In the genomic region with DNA sequence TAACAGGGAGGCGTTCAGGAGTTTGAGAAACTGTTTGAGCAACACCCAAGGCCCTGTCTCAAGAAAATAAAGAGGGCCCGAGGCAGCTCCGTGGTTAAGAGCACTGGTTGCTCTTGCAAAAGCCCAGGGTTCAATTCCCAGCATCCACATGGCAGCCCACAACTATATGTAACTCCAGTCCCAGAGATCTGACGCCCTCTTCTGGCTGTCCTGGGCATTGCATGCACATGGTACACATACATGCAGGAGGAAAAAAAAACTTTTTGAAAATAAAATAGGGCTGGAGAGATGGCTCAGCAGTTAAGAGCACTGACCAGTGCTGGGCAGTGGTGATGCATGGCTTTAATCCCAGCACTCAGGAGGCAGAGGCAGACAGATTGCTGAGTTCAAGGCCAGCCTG, we compare ENCODE assay signal across 15 mouse cellular contexts. TPM values are rescaled to one million over a fixed set of nuclear protein-coding genes. Genes with fewer than 3 reads are reported as not detected.
DNase-seq lines count a peak whose midpoint lies in the region; ATAC-seq and TF ChIP-seq lines count a peak whose summit lies in the region.
"Had no signal": no experiment of that assay in that cellular context is flagged by ENCODE, and none has a peak within 500 bp of the region (broad histone marks: within the 10 kb centered on the region; RNA-seq: fewer than 3 reads in every experiment).

No protein-coding gene starts in this region.

- no peaks in the 10 kb centered on the region for H3K9me3 ChIP-seq in intestine, postnatal 0 days (ENCODE audit: control insufficient read depth)
- H3K9me3 ChIP-seq in intestine, embryonic 15.5 days, result no peaks in the 10 kb centered on the region
- no peaks in the 10 kb centered on the region for H3K9me3 ChIP-seq in lung, postnatal 0 days (ENCODE audit: low read length)
- H3K9me3 ChIP-seq in stomach, postnatal 0 days (ENCODE audit: control insufficient read depth, low read length), result no peaks in the 10 kb centered on the region
- H3K9me3 ChIP-seq: embryonic facial prominence, embryonic 13.5 days; heart, embryonic 15.5 days; limb, embryonic 15.5 days; neural tube, embryonic 13.5 days had no signal

- H3K9ac ChIP-seq in intestine, postnatal 0 days (ENCODE audit: low read depth, low read length), result no peak overlapping the region
- H3K9ac ChIP-seq in intestine, embryonic 15.5 days, result no peak overlapping the region
- no peak overlapping the region for H3K9ac ChIP-seq in lung, postnatal 0 days (replicated peaks; ENCODE audit: low read depth)
- no peak overlapping the region for H3K9ac ChIP-seq in stomach, postnatal 0 days (ENCODE audit: low read length)
- H3K9ac ChIP-seq: embryonic facial prominence, embryonic 13.5 days; heart, embryonic 15.5 days; limb, embryonic 15.5 days; neural tube, embryonic 13.5 days had no signal

- no peak for DNase-seq in lung, postnatal 0 days (ENCODE audit: low spot score)
- DNase-seq in lung, adult 18-20 months, result no peak
- peak; percentile 73 for DNase-seq in ZHBTc4 (ENCODE audit: low read depth, low spot score)
- no peak for DNase-seq in stomach, postnatal 0 days (ENCODE audit: low spot score)
- DNase-seq in embryo, embryonic 11 days, result no peak
- no peak for DNase-seq in adrenal gland, adult 2 months
- DNase-seq: kidney, adult 11 months; thymus, adult 18-20 months had no signal

- WGBS in intestine, postnatal 0 days, result 85% methylated on average over 4 of the region's 4 CpGs
- WGBS in intestine, embryonic 15.5 days, result 77% methylated on average over 4 of the region's 4 CpGs
- WGBS in lung, postnatal 0 days, result 70% methylated on average over 4 of the region's 4 CpGs
- 83% methylated on average over 4 of the region's 4 CpGs for WGBS in stomach, postnatal 0 days

- no peak overlapping the region for H3K4me2 ChIP-seq in intestine, postnatal 0 days (replicated peaks; ENCODE audit: low read depth)
- no peak overlapping the region for H3K4me2 ChIP-seq in intestine, embryonic 15.5 days (replicated peaks)
- H3K4me2 ChIP-seq in lung, postnatal 0 days (replicated peaks; ENCODE audit: low read depth, low read length), result no peak overlapping the region
- H3K4me2 ChIP-seq in stomach, postnatal 0 days (replicated peaks; ENCODE audit: low read depth), result no peak overlapping the region
- H3K4me2 ChIP-seq: embryonic facial prominence, embryonic 13.5 days; heart, embryonic 15.5 days; limb, embryonic 15.5 days; neural tube, embryonic 13.5 days had no signal

- no peak overlapping the region for H3K4me3 ChIP-seq in intestine, postnatal 0 days (ENCODE audit: low read depth, low read length)
- no peak overlapping the region for H3K4me3 ChIP-seq in intestine, embryonic 15.5 days (replicated peaks)
- H3K4me3 ChIP-seq in lung, postnatal 0 days (ENCODE audit: low read depth, low read length), result no peak overlapping the region
- H3K4me3 ChIP-seq in stomach, postnatal 0 days (ENCODE audit: low read depth, low read length), result no peak overlapping the region
- H3K4me3 ChIP-seq: embryonic facial prominence, embryonic 13.5 days; heart, embryonic 15.5 days; limb, embryonic 15.5 days; neural tube, embryonic 13.5 days had no signal

- ATAC-seq in intestine, postnatal 0 days, result no peak
- no peak for ATAC-seq in intestine, embryonic 15.5 days
- no peak for ATAC-seq in lung, postnatal 0 days
- no peak for ATAC-seq in stomach, postnatal 0 days (ENCODE audit: low FRiP score, low TSS enrichment)

- no peak overlapping the region for H3K27ac ChIP-seq in intestine, postnatal 0 days (ENCODE audit: low read depth, low read length)
- H3K27ac ChIP-seq in intestine, embryonic 15.5 days, result no peak overlapping the region
- H3K27ac ChIP-seq in lung, postnatal 0 days (ENCODE audit: low read length), result no peak overlapping the region
- H3K27ac ChIP-seq in stomach, postnatal 0 days (replicated peaks), result no peak overlapping the region
- H3K27ac ChIP-seq: embryonic facial prominence, embryonic 13.5 days; heart, embryonic 15.5 days; limb, embryonic 15.5 days; neural tube, embryonic 13.5 days had no signal

- H3K27me3 ChIP-seq in intestine, postnatal 0 days (replicated peaks; ENCODE audit: control insufficient read depth, insufficient read depth, low read length), result no peaks in the 10 kb centered on the region
- H3K27me3 ChIP-seq in intestine, embryonic 15.5 days (replicated peaks), result no peaks in the 10 kb centered on the region
- no peaks in the 10 kb centered on the region for H3K27me3 ChIP-seq in lung, postnatal 0 days (replicated peaks; ENCODE audit: insufficient read depth, low read length)
- no peaks in the 10 kb centered on the region for H3K27me3 ChIP-seq in stomach, postnatal 0 days (ENCODE audit: control insufficient read depth, insufficient read depth, low read length)
- H3K27me3 ChIP-seq: embryonic facial prominence, embryonic 13.5 days; heart, embryonic 15.5 days; limb, embryonic 15.5 days; neural tube, embryonic 13.5 days had no signal

- no peaks in the 10 kb centered on the region for H3K4me1 ChIP-seq in intestine, postnatal 0 days (replicated peaks; ENCODE audit: control insufficient read depth, insufficient read depth, low read length)
- H3K4me1 ChIP-seq in intestine, embryonic 15.5 days (replicated peaks), result peaks cover 13% of the 10 kb centered on the region
- H3K4me1 ChIP-seq in lung, postnatal 0 days (ENCODE audit: insufficient read depth, low read depth, low read length), result peaks cover 3% of the 10 kb centered on the region; the same call in 1 of the 2 replicates
- no peaks in the 10 kb centered on the region for H3K4me1 ChIP-seq in stomach, postnatal 0 days (replicated peaks; ENCODE audit: control insufficient read depth, insufficient read depth)

- no peaks in the 10 kb centered on the region for H3K36me3 ChIP-seq in intestine, postnatal 0 days (ENCODE audit: control insufficient read depth, insufficient read depth)
- H3K36me3 ChIP-seq in intestine, embryonic 15.5 days, result no peaks in the 10 kb centered on the region
- no peaks in the 10 kb centered on the region; the same call in 1 of the 2 replicates for H3K36me3 ChIP-seq in lung, postnatal 0 days (ENCODE audit: insufficient read depth, low read length)
- no peaks in the 10 kb centered on the region for H3K36me3 ChIP-seq in stomach, postnatal 0 days (ENCODE audit: control insufficient read depth, insufficient read depth, low read length)
- H3K36me3 ChIP-seq: embryonic facial prominence, embryonic 13.5 days; heart, embryonic 15.5 days; limb, embryonic 15.5 days; neural tube, embryonic 13.5 days had no signal

- peak; percentile 46 for TF ChIP-seq CTCF in intestine, postnatal 0 days (IDR thresholded peaks at IDR 0.05; ENCODE audit: low read depth)
- TF ChIP-seq CTCF in lung, postnatal 0 days (IDR thresholded peaks at IDR 0.05), result peak; percentile 56
- TF ChIP-seq CTCF in stomach, postnatal 0 days (IDR thresholded peaks at IDR 0.05; ENCODE audit: low read depth), result peak; percentile 52

- no peak for TF ChIP-seq EP300 in lung, postnatal 0 days (IDR thresholded peaks at IDR 0.05)
- TF ChIP-seq EP300 in stomach, postnatal 0 days (optimal IDR thresholded peaks at IDR 0.05), result no peak

RNA-seq across cellular contexts. Expression of gene Arhgef19, which starts 29.1 kb away (rescaled TPM):
- polyA plus RNA-seq in intestine, postnatal 0 days (2015; fragmentation: Nextera tagmentation; extraction: Ambion mirVana), result 4.5 and 6.3 TPM in 2 replicates
- 16.3 and 17.8 TPM in 2 replicates for polyA plus RNA-seq in intestine, embryonic 15.5 days (2015; fragmentation: Nextera tagmentation; extraction: Ambion mirVana)
- 2.9 and 3.8 TPM in 2 replicates for polyA plus RNA-seq in lung, postnatal 0 days (2015; fragmentation: Nextera tagmentation; extraction: Ambion mirVana)
- 6.6 and 9.2 TPM in 2 replicates for polyA plus RNA-seq in stomach, postnatal 0 days (2015; fragmentation: Nextera tagmentation; extraction: Ambion mirVana)
- 10 to 100 TPM; 50.9 to 65.1 TPM for total RNA-seq in adrenal gland, adult 2 months (2021)
- 58.3 and 75.8 TPM in 2 replicates for polyA plus RNA-seq in adrenal gland, adult 2 months (2012; rRNA removed)
- total RNA-seq: megakaryocyte, adult 5-6 weeks had no signal

RNA-seq across cellular contexts. Expression of gene Epha2, which starts 32.7 kb away (rescaled TPM):
- 5.6 and 6.6 TPM in 2 replicates for polyA plus RNA-seq in intestine, postnatal 0 days (2015; fragmentation: Nextera tagmentation; extraction: Ambion mirVana)
- polyA plus RNA-seq in intestine, embryonic 15.5 days (2015; fragmentation: Nextera tagmentation; extraction: Ambion mirVana), result 6.7 and 7.2 TPM in 2 replicates
- 9.7 and 10.3 TPM in 2 replicates for polyA plus RNA-seq in lung, postnatal 0 days (2015; fragmentation: Nextera tagmentation; extraction: Ambion mirVana)
- polyA plus RNA-seq in stomach, postnatal 0 days (2015; fragmentation: Nextera tagmentation; extraction: Ambion mirVana), result 3.9 and 4.9 TPM in 2 replicates
- 10 to 100 TPM; 11.7 to 19.4 TPM for total RNA-seq in adrenal gland, adult 2 months (2021)
- polyA plus RNA-seq in adrenal gland, adult 2 months (2012; rRNA removed), result 18.0 and 24.1 TPM in 2 replicates

RNA-seq across cellular contexts. Expression of gene Rsg1, which starts 54.6 kb away (rescaled TPM):
- 0.97 and 0.98 TPM in 2 replicates for polyA plus RNA-seq in intestine, postnatal 0 days (2015; fragmentation: Nextera tagmentation; extraction: Ambion mirVana)
- 3.9 and 5.1 TPM in 2 replicates for polyA plus RNA-seq in intestine, embryonic 15.5 days (2015; fragmentation: Nextera tagmentation; extraction: Ambion mirVana)
- 2.0 and 2.4 TPM in 2 replicates for polyA plus RNA-seq in lung, postnatal 0 days (2015; fragmentation: Nextera tagmentation; extraction: Ambion mirVana)
- polyA plus RNA-seq in stomach, postnatal 0 days (2015; fragmentation: Nextera tagmentation; extraction: Ambion mirVana), result 1.8 and 2.3 TPM in 2 replicates
- total RNA-seq in adrenal gland, adult 2 months (2021), result 1 to 10 TPM in 1 of 2 experiments, under 1 TPM in 1; 0.86 to 1.1 TPM
- 1.7 and 2.3 TPM in 2 replicates for polyA plus RNA-seq in adrenal gland, adult 2 months (2012; rRNA removed)
